Mouse (Mus musculus) olfactory bulb, adult 2 months (tissue): Measurements from ENCODE around the gene Wasf2.

Experiments used
- CTCF ChIP-seq: fragments of 200-500 bp; IDR thresholded peaks from 2 replicates; pipeline ENCODE4 v1.5.1; 2012; ENCODE audit warnings: low read depth, mild to moderate bottlenecking, low read length, moderate library complexity; ENCODE audit not compliant: insufficient read depth
- POLR2A ChIP-seq: fragments of 200-500 bp; IDR thresholded peaks from 2 replicates; pipeline ENCODE4 v1.6.1; 2012; ENCODE audit warnings: mild to moderate bottlenecking, low read depth, low read length, moderate library complexity; ENCODE audit not compliant: insufficient read depth

GRCm38 (mm10) chr4:133197801-133198286, 67.5 kb downstream of the Wasf2 start:
- no peak for TF ChIP-seq CTCF
- TF ChIP-seq POLR2A, result no peak
